Mouse (Mus musculus) c-Kit-positive CD71-negative TER-119-negative erythroid progenitor cells, embryonic 14.5 days (primary cell): ENCODE results near the gene Tnfsf11.

ENCODE experiments used
- DNase-seq: peaks from one replicate; pipeline ENCODE4 v3.0.0-alpha.2; 2013; ENCODE audit warnings: low read depth

The Tnfsf11 gene

GRCm38 (mm10) chr14:78287906-78288800 lies 19.7 kb downstream of the Tnfsf11 start:
- DNase-seq = peak; percentile 44

- DNase-seq = no peak
These were observed 21.8 kb downstream of the Tnfsf11 start for GRCm38 (mm10) chr14:78286011-78286548.

- no peak for DNase-seq
These were observed 25.4 kb downstream of the Tnfsf11 start for GRCm38 (mm10) chr14:78282490-78282889.

- DNase-seq = no peak
These were observed 31.4 kb downstream of the Tnfsf11 start for GRCm38 (mm10) chr14:78276395-78276930.

- DNase-seq = no peak
These were observed 33.0 kb downstream of the Tnfsf11 start for GRCm38 (mm10) chr14:78274851-78275250.

- no peak for DNase-seq
These were observed 33.7 kb downstream of the Tnfsf11 start for GRCm38 (mm10) chr14:78274146-78274545.

- peak; percentile 48 for DNase-seq
These were observed 34.3 kb downstream of the Tnfsf11 start for GRCm38 (mm10) chr14:78273571-78273970.

- no peak for DNase-seq
These were observed 43.0 kb downstream of the Tnfsf11 start for GRCm38 (mm10) chr14:78264876-78265275.

GRCm38 (mm10) chr14:78262596-78262995 lies 45.2 kb downstream of the Tnfsf11 start:
- DNase-seq = no peak

GRCm38 (mm10) chr14:78261246-78261645 lies 46.6 kb downstream of the Tnfsf11 start:
- no peak for DNase-seq

- DNase-seq = no peak
These were observed 53.8 kb downstream of the Tnfsf11 start for GRCm38 (mm10) chr14:78254017-78254416.

- no peak for DNase-seq
These were observed 61.2 kb downstream of the Tnfsf11 start for GRCm38 (mm10) chr14:78246601-78247000.

- no peak for DNase-seq
These were observed 63.0 kb downstream of the Tnfsf11 start for GRCm38 (mm10) chr14:78244811-78245210.

- no peak for DNase-seq
These were observed 68.5 kb downstream of the Tnfsf11 start for GRCm38 (mm10) chr14:78239346-78239745.

GRCm38 (mm10) chr14:78237238-78237637 lies 70.6 kb downstream of the Tnfsf11 start:
- no peak for DNase-seq

GRCm38 (mm10) chr14:78236144-78236543 lies 71.7 kb downstream of the Tnfsf11 start:
- no peak for DNase-seq

GRCm38 (mm10) chr14:78235296-78235695 lies 72.5 kb downstream of the Tnfsf11 start:
- DNase-seq = no peak

- DNase-seq = no peak
These were observed 78.8 kb downstream of the Tnfsf11 start for GRCm38 (mm10) chr14:78229012-78229411.
